Mouse (Mus musculus): ENCODE results near the gene Anxa11. TPM values are rescaled to one million over a fixed set of nuclear protein-coding genes. Genes with fewer than 3 reads are reported as not detected.
A peak's percentile ranks its signal among the peaks of the same experiment; 100 is the strongest.
"Not testable (repeated sequence)": the region's sequence is repeated elsewhere in the genome, so short reads cannot be mapped to it uniquely, and the experiment has no call there.

Anxa11 gene
- total RNA-seq (2021), result 10 to 100 TPM; 81.8 to 87.0 TPM

- DNase-seq, result peak; percentile 93 to 94
- intact Hi-C loops (cut with DNase I), result no loop called here
Observed at GRCm38 (mm10) chr14:25841991-25842687, at the start of gene Anxa11. Anxa11 (plus strand) TSS chr14:25842156.

DNA sequence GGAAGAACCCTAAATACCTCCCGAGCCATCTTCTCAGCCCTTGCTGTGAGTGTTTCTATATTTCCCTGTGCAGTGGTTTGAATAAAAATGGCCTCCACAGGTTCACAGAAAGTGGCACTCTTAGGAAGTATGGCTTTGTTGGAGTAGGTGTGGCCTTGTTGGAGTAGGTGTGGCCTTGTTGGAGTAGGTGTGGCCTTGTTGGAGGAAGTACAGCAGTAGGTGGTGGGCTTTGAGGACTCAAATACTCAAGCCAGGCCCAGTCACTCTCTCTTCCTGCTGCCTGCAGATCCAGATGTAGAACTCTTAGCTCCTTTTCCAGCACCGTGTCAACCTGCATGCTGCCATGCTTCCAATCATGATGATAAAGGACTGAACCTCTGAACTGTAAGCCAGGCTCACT lies 47.6 kb upstream of the Anxa11 start:
- DNase-seq, result no peak
- intact Hi-C loops (cut with DNase I), result loop anchor here (2.0 kb wide), 1 partner anchor 26 kb away; the partner anchor contains the start of gene Zcchc24

DNA sequence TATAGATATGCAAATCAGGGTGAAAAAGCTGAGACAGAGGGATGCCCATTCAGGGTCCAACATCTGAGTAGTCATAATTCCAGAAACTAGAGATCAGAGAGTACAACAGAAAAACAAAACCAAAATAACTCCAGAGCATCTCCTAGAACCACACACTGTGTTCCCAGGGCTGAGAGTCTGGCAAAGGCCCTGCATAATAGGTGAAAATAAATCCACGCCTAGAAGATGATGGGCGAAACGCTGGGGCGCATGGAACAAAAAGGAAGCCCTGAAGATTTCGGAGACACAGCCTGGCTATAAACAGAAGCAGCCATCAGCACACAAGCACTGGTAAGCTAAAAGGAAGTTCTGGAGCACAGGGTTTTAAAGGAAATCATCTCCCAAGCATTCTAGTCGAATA lies 46.9 kb upstream of the Anxa11 start:
- DNase-seq, result no peak
- intact Hi-C loops (cut with DNase I), result loop anchor here (2.0 kb wide), 1 partner anchor 26 kb away; the partner anchor contains the start of gene Zcchc24

DNA sequence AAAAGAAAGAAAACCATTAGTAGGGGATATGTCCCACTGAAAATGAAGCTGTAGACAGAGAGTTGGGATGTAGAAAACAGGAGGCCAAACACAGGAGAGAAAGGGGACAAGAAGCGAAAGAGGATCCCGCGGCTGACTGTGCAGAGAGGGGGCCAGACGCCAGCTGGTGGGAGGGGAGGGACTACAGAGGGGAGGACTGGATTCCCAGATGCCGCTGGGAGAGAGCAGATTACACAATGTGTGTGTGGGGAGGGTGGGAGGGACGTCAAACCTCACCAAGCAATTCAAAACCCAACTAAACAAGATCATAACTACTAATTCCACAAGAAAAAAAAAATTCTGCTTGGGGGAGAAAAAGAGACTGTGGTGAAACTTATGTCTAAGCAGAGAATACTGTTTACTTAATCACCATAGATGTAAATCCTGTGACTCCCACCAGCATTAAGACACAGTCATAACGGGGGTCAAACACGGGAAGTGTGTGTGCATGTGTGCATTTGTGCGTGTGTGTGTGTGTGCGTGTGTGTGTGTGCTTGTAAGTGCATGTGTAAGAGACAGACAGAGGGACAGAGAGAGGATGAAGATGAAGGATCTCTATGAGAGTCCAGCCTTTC lies 46.3 kb upstream of the Anxa11 start:
- intact Hi-C loops (cut with DNase I), result loop anchor here (2.0 kb wide), 1 partner anchor 27 kb away; the partner anchor contains the start of gene Zcchc24

GRCm38 (mm10) chr14:25796619-25797018 lies 45.3 kb upstream of the Anxa11 start:
- DNase-seq, result no peak
- intact Hi-C loops (cut with DNase I), result loop anchor here (1.0 kb wide), 1 partner anchor 73 kb away; no protein-coding TSS in a partner anchor

More for the DNA sequence above, 46.3 kb upstream of the Anxa11 start:
- DNase-seq, result peak; percentile 70 to 73

- intact Hi-C loops (cut with DNase I), result loop anchor here (1.0 to 2.0 kb wide), 2 partner anchors 56 to 93 kb away; no protein-coding TSS in a partner anchor
- DNase-seq, result peak; percentile 91 to 95
Observed at GRCm38 (mm10) chr14:25800166-25800960, 41.6 kb upstream of the Anxa11 start.

GRCm38 (mm10) chr14:25802511-25802910 lies 39.4 kb upstream of the Anxa11 start:
- no peak for DNase-seq
- intact Hi-C loops (cut with DNase I), result no loop called here

DNA sequence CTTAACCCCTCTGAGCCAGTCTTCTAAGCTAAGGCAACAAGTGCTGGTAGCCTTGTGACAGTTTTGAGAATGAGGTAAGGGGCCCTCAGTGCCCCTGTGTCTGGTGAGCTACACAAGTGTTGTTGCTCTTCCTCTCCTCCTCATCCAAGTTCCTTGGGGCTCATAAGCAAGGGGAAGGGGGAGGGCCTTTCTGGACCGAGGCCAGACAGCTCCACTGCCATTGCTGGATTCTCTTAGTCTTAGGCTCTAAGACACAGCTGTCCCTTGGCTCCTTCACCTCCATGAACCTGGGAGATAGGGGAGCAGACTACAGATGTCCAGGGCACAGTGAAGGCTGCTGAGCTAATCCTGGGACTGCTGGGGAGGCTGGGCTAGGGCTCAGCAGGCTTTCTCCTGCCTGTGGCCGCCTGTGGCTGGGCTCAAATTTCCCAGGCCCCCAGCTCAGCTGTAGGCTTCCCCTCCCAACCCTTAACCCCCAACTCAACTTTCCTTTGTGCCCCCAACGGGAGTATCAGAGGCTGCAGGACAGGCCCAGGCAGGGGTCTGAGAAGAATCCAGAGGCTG lies 38.6 kb upstream of the Anxa11 start:
- DNase-seq, result no peak
- intact Hi-C loops (cut with DNase I), result no loop called here

GRCm38 (mm10) chr14:25805871-25806270 lies 36.1 kb upstream of the Anxa11 start:
- intact Hi-C loops (cut with DNase I), result no loop called here
- peak; percentile 45 to 51 for DNase-seq

- no peak for DNase-seq
- intact Hi-C loops (cut with DNase I), result no loop called here
Observed at GRCm38 (mm10) chr14:25806561-25806960, 35.4 kb upstream of the Anxa11 start.

- intact Hi-C loops (cut with DNase I); DNase-seq: not testable (repeated sequence)
Observed at GRCm38 (mm10) chr14:25811026-25811425, 30.9 kb upstream of the Anxa11 start.

GRCm38 (mm10) chr14:25814140-25814539 lies 27.8 kb upstream of the Anxa11 start:
- intact Hi-C loops (cut with DNase I), result no loop called here
- DNase-seq, result no peak

GRCm38 (mm10) chr14:25816416-25816815 lies 25.5 kb upstream of the Anxa11 start:
- intact Hi-C loops (cut with DNase I), result loop anchor here (2.0 kb wide), 1 partner anchor 16 kb away; no protein-coding TSS in a partner anchor
- DNase-seq, result peak; percentile 67 to 74

GRCm38 (mm10) chr14:25822584-25822983 lies 19.4 kb upstream of the Anxa11 start:
- DNase-seq, result no peak
- intact Hi-C loops (cut with DNase I), result no loop called here

GRCm38 (mm10) chr14:25824995-25825394 lies 17.0 kb upstream of the Anxa11 start:
- no peak for DNase-seq
- intact Hi-C loops (cut with DNase I), result no loop called here

DNA sequence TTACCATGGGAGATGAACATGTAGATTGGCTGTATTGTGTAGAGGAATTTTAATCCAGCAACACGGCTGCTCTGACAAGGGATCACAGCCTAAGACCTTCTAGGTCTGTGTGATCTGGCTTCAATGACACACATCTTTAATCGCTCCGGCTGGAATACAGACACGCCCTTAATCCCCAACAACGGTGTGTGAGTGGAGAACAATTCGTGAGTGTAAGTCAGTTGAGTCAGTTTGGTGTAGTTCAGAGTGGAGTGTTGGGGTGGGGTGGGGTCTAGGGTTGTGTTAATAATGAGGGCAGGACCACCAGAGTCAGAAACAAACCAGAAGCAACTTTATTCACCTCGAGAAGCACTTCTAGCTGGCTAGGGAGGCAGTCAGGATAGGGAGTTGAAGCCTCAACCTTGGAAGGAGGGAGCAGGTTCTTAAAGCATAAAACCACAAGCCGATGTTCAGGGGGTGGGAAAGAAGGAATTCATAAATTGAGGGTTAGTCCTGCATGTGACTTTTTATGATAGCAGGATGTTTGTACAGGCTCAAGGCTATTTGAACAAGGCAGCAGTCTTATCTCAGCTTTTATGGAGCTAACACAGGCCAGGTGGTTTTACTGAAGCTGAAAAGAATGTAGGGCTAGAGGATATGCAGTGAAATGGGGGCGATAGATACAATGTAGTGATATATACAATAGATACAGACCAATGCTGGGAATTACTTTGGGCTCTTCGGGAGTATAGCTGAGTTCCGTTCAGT lies 15.9 kb upstream of the Anxa11 start:
- intact Hi-C loops (cut with DNase I), result no loop called here
- DNase-seq, result no peak

- no peak for DNase-seq
- intact Hi-C loops (cut with DNase I), result no loop called here
Observed at GRCm38 (mm10) chr14:25826866-25827265, 15.1 kb upstream of the Anxa11 start.

DNA sequence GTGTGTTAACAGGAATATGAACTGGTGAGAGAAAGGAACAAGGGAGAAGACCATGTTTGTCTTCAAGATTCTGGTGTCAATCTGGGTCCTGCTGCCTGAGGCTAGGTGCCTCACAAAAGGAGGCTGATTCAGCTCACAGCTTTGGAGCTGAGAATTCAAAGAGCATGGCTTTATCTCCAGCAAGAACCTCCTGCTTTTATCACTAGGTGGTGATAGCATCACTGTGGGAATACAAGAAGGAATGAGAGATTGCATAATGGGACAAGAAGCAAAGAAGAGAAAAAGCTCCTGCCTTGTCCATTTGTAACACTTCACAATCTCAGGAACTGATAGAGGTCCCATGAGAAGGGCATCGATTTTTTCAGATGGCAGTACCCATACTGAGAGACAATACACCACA lies 10.6 kb upstream of the Anxa11 start:
- intact Hi-C loops (cut with DNase I), result no loop called here
- no peak for DNase-seq

GRCm38 (mm10) chr14:25832301-25832700 lies 9.7 kb upstream of the Anxa11 start:
- peak; percentile 75 to 77 for DNase-seq
- intact Hi-C loops (cut with DNase I), result loop anchor here (2.0 kb wide), 1 partner anchor 16 kb away; no protein-coding TSS in a partner anchor

DNA sequence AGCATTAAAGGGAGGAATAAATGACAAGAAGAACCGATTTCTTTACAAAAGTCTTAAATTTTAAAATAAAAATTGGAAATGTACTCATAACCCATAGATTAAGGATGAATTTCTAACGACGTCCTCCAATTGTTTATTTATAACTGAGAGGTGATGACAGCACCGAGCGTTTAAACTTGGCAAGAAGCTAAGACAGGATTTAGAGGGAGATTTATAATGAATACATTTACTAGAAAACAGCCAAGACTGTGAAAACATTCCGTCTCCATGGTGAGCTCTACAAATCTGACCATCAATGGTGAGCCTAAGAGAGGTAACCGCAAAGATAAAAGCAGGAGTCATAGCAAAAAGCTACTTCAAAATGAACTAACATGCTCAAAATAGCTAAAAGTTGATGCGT lies 3.5 kb upstream of the Anxa11 start:
- DNase-seq, result no peak
- intact Hi-C loops (cut with DNase I), result no loop called here

All from heart, postnatal 36 days (tissue).